Comparison of ENCODE assay signal across 8 mouse cellular contexts in genomic region chr11:85523646-85524045, GRCm38 (mm10).
DNase-seq lines count a peak whose midpoint lies in the region; ATAC-seq and TF ChIP-seq lines count a peak whose summit lies in the region.

No protein-coding gene starts in this region.

- 0 out of 2 replicates have a peak overlapping the region, but pooled peaks have one; percentile 8 for H3K27ac ChIP-seq in forebrain, embryonic 10.5 days
- H3K27ac ChIP-seq in forebrain, embryonic 16.5 days (ENCODE audit: low read length): no peak overlapping the region
- H3K27ac ChIP-seq in gastrocnemius, adult 2 months: peak overlapping the region; percentile 82
- H3K27ac ChIP-seq in kidney, adult 2 months (ENCODE audit: insufficient read depth, low read depth, low read length): peak overlapping the region; percentile 40
- H3K27ac ChIP-seq in lung, embryonic 15.5 days: peak overlapping the region; percentile 86

- TF ChIP-seq POLR2A in kidney, adult 2 months (IDR thresholded peaks at IDR 0.05; ENCODE audit: low read depth, low read length): no peak

- no peak for TF ChIP-seq CTCF in gastrocnemius, adult 2 months (IDR thresholded peaks at IDR 0.05)
- no peak for TF ChIP-seq CTCF in kidney, adult 2 months (conservative IDR thresholded peaks at IDR 0.05; ENCODE audit: insufficient read depth, insufficient read length, low read depth, low read length)

- peaks cover 44% of the 10 kb centered on the region for H3K4me1 ChIP-seq in forebrain, embryonic 10.5 days
- H3K4me1 ChIP-seq in forebrain, embryonic 16.5 days (replicated peaks; ENCODE audit: control insufficient read depth, insufficient read depth, low read length): peaks cover 14% of the 10 kb centered on the region
- peaks cover 9% of the 10 kb centered on the region for H3K4me1 ChIP-seq in kidney, adult 2 months (ENCODE audit: control insufficient read depth, insufficient read depth, low read length)
- peaks cover 51% of the 10 kb centered on the region for H3K4me1 ChIP-seq in lung, embryonic 15.5 days

- H3K27me3 ChIP-seq in forebrain, embryonic 10.5 days (ENCODE audit: poor library complexity, severe bottlenecking): peaks cover 96% of the 10 kb centered on the region
- peaks cover 24% of the 10 kb centered on the region for H3K27me3 ChIP-seq in forebrain, embryonic 16.5 days (replicated peaks; ENCODE audit: control insufficient read depth, insufficient read depth, low read length)
- no peaks in the 10 kb centered on the region for H3K27me3 ChIP-seq in kidney, adult 2 months (replicated peaks; ENCODE audit: control insufficient read depth, insufficient read depth, low read length)
- H3K27me3 ChIP-seq in lung, embryonic 15.5 days: no peaks in the 10 kb centered on the region

- intact Hi-C loops in gastrocnemius, adult 2 months (cut with DNase I): no loop called here

- 17% methylated on average over 6 of the region's 6 CpGs for WGBS in forebrain, embryonic 10.5 days
- 19% methylated on average over 6 of the region's 6 CpGs for WGBS in forebrain, embryonic 16.5 days
- 54% methylated on average over 6 of the region's 6 CpGs for WGBS in kidney, adult 2 months
- WGBS in lung, embryonic 15.5 days: 49% methylated on average over 6 of the region's 6 CpGs

- H3K9me3 ChIP-seq in forebrain, embryonic 10.5 days: no peaks in the 10 kb centered on the region
- H3K9me3 ChIP-seq in forebrain, embryonic 16.5 days (ENCODE audit: control insufficient read depth, low read length): no peaks in the 10 kb centered on the region
- no peaks in the 10 kb centered on the region for H3K9me3 ChIP-seq in lung, embryonic 15.5 days

- H3K36me3 ChIP-seq in forebrain, embryonic 10.5 days (replicated peaks): no peaks in the 10 kb centered on the region
- H3K36me3 ChIP-seq in forebrain, embryonic 16.5 days (ENCODE audit: control insufficient read depth, insufficient read depth): no peaks in the 10 kb centered on the region
- H3K36me3 ChIP-seq in kidney, adult 2 months (ENCODE audit: control insufficient read depth, insufficient read depth, low read length): no peaks in the 10 kb centered on the region
- H3K36me3 ChIP-seq in lung, embryonic 15.5 days: no peaks in the 10 kb centered on the region

- DNase-seq in forebrain, embryonic 10.5 days (ENCODE audit: extremely low spot score, low spot score): no peak
- peak; percentile 56 for DNase-seq in gastrocnemius, adult 2 months
- DNase-seq in kidney, adult 2 months: peak; percentile 55
- no peak for DNase-seq in thymus, postnatal 4 days
- no peak for DNase-seq in urinary bladder, adult 2 months (ENCODE audit: low spot score)
- DNase-seq in right cerebral cortex, adult 2 months (ENCODE audit: low spot score in 2 of 2): no peak

- no peak overlapping the region for H3K9ac ChIP-seq in forebrain, embryonic 16.5 days (replicated peaks; ENCODE audit: low read depth, low read length)
- no peak overlapping the region for H3K9ac ChIP-seq in lung, embryonic 15.5 days

- no peak overlapping the region for H3K4me2 ChIP-seq in forebrain, embryonic 16.5 days (ENCODE audit: low read length)
- H3K4me2 ChIP-seq in lung, embryonic 15.5 days: peak overlapping the region; percentile 43

- peak overlapping the region; percentile 45; the same call in 1 of the 2 replicates for H3K4me3 ChIP-seq in forebrain, embryonic 10.5 days
- no peak overlapping the region for H3K4me3 ChIP-seq in forebrain, embryonic 16.5 days (replicated peaks; ENCODE audit: low read length)
- peak overlapping the region; percentile 64 for H3K4me3 ChIP-seq in gastrocnemius, adult 2 months
- no peak overlapping the region for H3K4me3 ChIP-seq in kidney, adult 2 months (ENCODE audit: insufficient read depth, low read depth, low read length)
- no peak overlapping the region for H3K4me3 ChIP-seq in lung, embryonic 15.5 days

- no peak for ATAC-seq in forebrain, embryonic 16.5 days
- ATAC-seq in lung, embryonic 15.5 days (ENCODE audit: borderline replicate concordance, extremely low read depth, low FRiP score, low TSS enrichment): peak; percentile 76

Comparison
In these comparisons a context has a peak if more than half of its experiments do, and no peak if none do; other contexts are left out.
1. H3K4me3 ChIP-seq: peak in forebrain, embryonic 10.5 days (single experiment) and gastrocnemius, adult 2 months (single experiment); none in forebrain, embryonic 16.5 days (single experiment), kidney, adult 2 months (single experiment) and lung, embryonic 15.5 days (single experiment).
2. DNase-seq: peak in gastrocnemius, adult 2 months (single experiment) and kidney, adult 2 months (single experiment); none in forebrain, embryonic 10.5 days (single experiment), thymus, postnatal 4 days (single experiment), urinary bladder, adult 2 months (single experiment) and right cerebral cortex, adult 2 months (0 of 2).